Mouse (Mus musculus) adrenal gland, postnatal 14 days (tissue): ENCODE measurements at regions not wholly inside any gene's neighbourhood (a gene's known extent, or its start where the extent isn't known, plus 50 kb on each side); places are given as distances from the start of the nearest gene placed in this dataset.

Experiments used
- DNase-seq: peaks from one replicate; pipeline ENCODE4 v3.0.0; 2021; ENCODE audit warnings: mixed read lengths

DNA sequence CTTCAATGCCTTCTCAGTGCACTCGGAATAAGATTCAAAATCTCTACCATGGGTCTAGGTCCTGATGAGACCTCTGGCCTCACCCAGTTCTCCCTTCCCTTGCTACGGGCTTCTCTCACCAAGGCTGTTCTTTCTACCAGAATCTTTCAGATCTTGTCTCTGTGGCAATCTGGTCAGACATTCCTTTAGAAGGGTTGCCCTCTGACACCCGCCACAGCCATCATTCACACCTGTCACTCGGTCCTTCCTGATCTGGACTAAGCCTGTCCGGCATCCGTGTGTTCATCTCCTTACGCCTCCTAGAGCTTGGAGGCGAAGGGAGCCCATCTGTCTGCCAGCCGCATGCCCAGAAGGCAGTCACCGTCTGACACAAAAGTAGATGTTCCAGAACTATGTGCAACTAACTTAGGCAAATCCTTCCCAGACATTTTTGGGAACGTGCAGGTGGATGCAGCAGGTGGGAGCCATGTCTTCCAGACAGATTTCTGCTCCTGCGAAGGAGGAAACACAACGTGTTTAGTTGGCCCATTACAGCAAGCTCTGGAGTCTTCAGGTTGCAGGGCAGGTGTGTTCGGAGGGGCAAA lies 77.7 kb downstream of the Fam76b start:
- DNase-seq = no peak

- no peak for DNase-seq
Measured at GRCm38 (mm10) chr9:13906736-13907135, 79.2 kb downstream of the Fam76b start.

GRCm38 (mm10) chr9:13909604-13910003 lies 82.1 kb downstream of the Fam76b start:
- DNase-seq = no peak

- DNase-seq = no peak
Measured at GRCm38 (mm10) chr9:13910091-13910490, 82.6 kb downstream of the Fam76b start.

DNA sequence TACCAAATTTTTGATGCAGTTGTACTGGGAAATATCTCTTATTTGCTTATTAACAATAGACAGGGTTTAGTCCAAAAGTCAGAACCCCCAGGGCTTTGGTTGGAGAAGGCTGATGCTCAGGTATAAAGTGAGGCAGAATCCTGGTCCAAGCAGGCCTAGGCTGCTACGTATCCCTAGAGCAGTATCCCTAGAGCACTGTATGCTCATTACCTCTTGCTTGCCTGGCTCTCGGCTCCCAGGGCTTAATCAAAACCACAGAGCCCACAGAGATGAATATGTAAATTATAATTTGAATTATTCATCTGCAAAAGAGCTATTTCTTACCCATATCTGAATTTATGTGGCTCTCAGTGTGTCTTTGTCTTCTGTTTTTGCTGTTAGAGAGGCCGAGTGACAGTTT lies 85.9 kb downstream of the Fam76b start:
- no peak for DNase-seq

- DNase-seq = no peak
Measured at GRCm38 (mm10) chr9:13914131-13914530, 86.6 kb downstream of the Fam76b start.

GRCm38 (mm10) chr9:13914847-13915246 lies 87.3 kb downstream of the Fam76b start:
- no peak for DNase-seq

GRCm38 (mm10) chr9:13916837-13917236 lies 89.3 kb downstream of the Fam76b start:
- no peak for DNase-seq

DNA sequence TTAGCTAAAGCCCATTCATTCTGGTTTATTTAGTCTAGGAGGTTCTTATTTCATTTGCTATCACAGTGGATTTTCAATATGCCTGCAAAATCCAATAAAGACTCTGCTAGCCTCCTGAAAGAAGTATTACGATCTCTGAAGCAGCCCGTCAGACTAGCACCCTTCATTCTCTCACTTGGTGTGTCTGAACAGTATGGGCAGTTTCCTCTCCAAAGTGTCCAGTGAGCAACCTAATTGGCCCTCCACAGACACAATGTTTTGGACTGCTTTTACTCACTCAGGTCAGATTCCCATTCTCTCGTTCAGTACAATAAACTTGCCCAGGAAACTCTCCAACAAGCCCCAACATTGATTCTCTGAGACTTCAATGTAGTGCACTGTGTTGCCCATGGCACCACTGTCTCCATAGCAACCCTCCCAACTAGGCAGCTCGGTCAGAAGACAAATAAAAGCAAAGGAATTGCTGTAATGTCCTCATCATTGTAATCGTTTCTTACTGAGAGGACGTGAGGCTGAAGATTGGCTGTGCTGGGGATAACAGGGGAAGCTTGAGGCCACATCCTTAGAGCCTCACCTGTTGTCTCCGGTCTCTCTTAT lies 91.2 kb downstream of the Fam76b start:
- DNase-seq = peak; percentile 9

GRCm38 (mm10) chr9:13919739-13920410 lies 92.4 kb downstream of the Fam76b start:
- DNase-seq = no peak

DNA sequence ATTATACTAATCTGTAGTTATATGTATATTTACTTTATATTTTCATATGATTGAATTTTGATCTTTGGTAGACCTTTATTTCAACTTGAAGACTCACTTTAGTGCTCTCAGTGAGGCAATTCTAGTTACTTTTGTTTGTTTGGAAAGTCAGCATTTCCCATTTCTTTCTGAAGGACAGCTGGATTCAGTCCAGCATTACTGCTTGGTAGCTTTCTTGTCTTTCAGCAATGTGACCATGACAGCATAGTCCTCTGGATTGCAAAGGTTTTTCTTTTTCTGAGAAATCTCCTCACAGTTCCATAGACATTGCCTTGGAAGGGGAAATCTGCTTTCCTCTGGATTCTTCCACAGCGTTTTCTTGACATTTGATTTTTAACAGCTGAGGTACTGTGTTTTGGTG lies 93.1 kb downstream of the Fam76b start:
- DNase-seq = no peak

GRCm38 (mm10) chr9:13932001-13932508 lies 104.5 kb downstream of the Fam76b start:
- DNase-seq = no peak

DNA sequence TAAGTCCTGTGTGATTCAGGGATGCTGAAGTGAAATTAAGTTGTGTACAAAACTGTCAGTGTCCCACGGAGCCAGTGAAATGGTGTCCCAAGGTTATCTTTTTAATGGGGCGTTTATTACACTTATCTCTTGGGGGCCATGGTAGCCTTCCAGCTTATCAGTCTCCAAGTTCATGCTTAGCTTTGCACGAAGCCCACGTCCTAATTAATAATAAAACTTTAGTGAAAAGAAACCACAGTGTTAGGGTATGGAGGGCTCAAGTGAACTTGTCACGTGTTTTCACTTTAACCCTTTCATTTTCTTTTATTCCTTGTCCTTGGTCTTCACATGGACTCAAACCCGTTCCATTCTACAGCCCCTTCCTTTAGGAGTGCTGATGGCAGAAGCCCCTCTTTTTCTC lies 105.9 kb downstream of the Fam76b start:
- DNase-seq = no peak

- no peak for DNase-seq
Measured at GRCm38 (mm10) chr9:13937301-13937700, 109.8 kb downstream of the Fam76b start.

GRCm38 (mm10) chr9:13946519-13946918 lies 119.0 kb downstream of the Fam76b start:
- DNase-seq = no peak

DNA sequence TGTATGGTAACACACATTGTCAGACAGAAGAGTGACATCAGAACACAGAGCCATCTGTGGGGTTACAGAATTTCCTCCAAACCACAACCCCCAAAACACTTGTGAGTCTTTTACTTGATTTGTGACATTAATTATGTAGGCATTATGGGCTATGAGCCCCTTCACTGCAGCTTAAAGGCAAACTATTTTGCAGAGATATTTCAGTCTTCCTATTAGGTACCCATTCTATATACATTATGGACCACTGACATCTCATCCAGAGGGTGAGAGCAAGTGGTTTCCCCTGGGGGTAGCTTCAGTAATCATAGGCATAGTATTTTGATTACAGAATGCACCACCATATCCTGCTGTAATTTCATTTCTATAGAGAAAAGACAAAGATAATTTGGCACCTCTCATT lies 124.6 kb downstream of the Fam76b start:
- DNase-seq = no peak

DNA sequence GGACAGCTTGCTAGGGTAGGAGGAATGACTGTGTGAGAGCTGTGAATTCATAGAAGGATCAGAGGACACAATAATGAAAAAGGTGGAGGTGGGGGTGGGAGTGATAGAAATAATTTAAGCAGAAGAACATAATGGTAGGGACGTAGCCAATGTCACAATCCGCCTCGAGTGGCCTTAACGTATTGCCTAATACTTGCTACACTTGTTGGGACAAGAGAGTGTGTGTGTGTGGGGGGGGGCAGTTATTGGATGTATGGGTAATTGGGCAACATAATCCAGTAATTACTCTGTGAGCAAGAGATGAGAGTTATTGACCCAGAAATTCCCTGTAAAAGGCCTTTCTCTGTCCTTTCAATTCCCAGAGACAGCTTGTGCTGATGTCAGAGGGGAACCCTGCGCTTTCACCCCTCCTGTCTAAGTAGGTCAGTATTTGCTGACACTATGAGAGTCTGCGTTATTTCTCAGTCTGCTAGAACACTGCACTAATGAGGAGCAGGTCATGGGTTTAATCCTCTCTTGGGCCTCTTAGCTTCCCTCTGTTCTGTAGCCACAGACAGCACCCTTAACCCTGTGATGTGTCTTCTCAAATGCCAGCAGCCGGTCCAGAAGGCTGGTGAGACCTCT lies 135.7 kb downstream of the Fam76b start:
- no peak for DNase-seq

GRCm38 (mm10) chr9:13963796-13964195 lies 136.3 kb downstream of the Fam76b start:
- DNase-seq = no peak

DNA sequence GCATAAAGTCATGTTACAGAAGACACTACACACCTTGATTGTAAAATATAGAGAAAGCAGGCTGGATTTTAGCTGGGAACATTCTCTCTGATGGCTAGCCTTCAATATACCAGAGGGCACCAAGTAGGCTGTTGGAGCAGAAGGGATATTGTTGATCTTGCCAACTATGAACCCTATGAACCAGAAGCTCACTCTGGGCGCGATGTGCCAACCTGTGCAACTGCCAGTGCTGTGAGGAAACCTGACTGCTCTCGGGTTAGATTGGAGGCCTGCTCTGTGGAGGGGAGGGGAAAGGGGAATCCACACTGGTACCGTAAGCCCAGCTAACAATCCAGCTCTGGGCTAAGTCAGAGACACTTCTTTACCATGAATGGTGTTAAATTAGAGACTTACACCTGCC lies 136.7 kb downstream of the Fam76b start:
- peak; percentile 36 for DNase-seq

GRCm38 (mm10) chr9:13966212-13966611 lies 138.7 kb downstream of the Fam76b start:
- DNase-seq = no peak

- DNase-seq = peak; percentile 47
Measured at GRCm38 (mm10) chr9:13969262-13969661, 141.7 kb downstream of the Fam76b start.

DNA sequence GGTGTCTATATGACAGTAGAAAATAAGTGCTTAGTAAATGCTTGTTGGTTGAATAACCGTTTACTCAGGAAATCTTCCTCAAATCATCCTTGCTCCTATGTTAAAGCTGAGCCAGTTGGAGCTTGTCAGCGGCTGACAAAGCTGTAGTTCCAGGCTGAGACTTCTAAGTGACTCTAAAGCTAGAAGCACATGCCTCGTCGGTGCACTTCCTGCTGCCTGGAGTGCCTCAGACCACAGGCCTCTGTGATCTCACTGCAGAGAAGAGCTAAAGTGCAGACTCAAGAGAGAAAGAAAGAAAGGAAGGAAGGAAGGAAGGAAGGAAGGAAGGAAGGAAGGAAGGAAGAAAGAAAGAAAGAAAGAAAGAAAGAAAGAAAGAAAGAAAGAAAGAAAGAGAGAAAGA lies 146.1 kb downstream of the Fam76b start:
- no peak for DNase-seq

- DNase-seq = peak; percentile 14
Measured at GRCm38 (mm10) chr9:13974870-13975269, 147.4 kb downstream of the Fam76b start.
